Mouse (Mus musculus) hindbrain, embryonic 15.5 days (tissue): Measurements from ENCODE around the gene Gpatch3. TPM values are rescaled to one million over a fixed set of nuclear protein-coding genes. Genes with fewer than 3 reads are reported as not detected.

Experiments
- microRNA-seq: library from miRNA; unstranded; fragments of <30 nt; microRNA quantifications from one replicate; pipeline ENCODE4, GENCODE M21; 2016
- polyA plus RNA-seq: library from polyadenylated mRNA; unstranded; fragments of >200 nt; fragmentation: Nextera tagmentation; extraction: Ambion mirVana; gene quantifications from 2 replicates; pipeline ENCODE4 v1.2.1, GENCODE M21; 2015

The Gpatch3 gene
- polyA plus RNA-seq, 1 experiment from 2014 or later: 8.6 TPM

Small RNA genes within 50 kb of the gene (microRNA-seq; reads per million reads assigned to microRNA genes)
- gene Gm23158: not detected

Other genes with a start within 250 kb of the Gpatch3 start
- gene Wdtc1, start 221.3 kb upstream of the Gpatch3 start, polyA plus RNA-seq: 22.7 and 24.0 TPM in 2 replicates
- gene Slc9a1, start 205.0 kb upstream of the Gpatch3 start, polyA plus RNA-seq: 8.1 and 10.1 TPM in 2 replicates
- 0.49 and 0.58 TPM in 2 replicates for gene Tent5b, start 94.6 kb upstream of the Gpatch3 start, polyA plus RNA-seq
- 10.8 and 10.9 TPM in 2 replicates for gene Trnp1, start 76.2 kb upstream of the Gpatch3 start, polyA plus RNA-seq
- gene Kdf1, start 55.8 kb upstream of the Gpatch3 start, polyA plus RNA-seq: 0.39 and 0.74 TPM in 2 replicates
- gene Nudc, start 28.7 kb upstream of the Gpatch3 start, polyA plus RNA-seq: 253 and 272 TPM in 2 replicates
- gene Nr0b2, start 21.4 kb upstream of the Gpatch3 start, polyA plus RNA-seq: not detected in 2 replicates
- 17.6 and 19.7 TPM in 2 replicates for gene Gpn2, start 9.6 kb downstream of the Gpatch3 start, polyA plus RNA-seq
- 2.2 TPM in 2 replicates for gene Sfn, start 27.4 kb downstream of the Gpatch3 start, polyA plus RNA-seq
- gene Zdhhc18, start 75.4 kb downstream of the Gpatch3 start, polyA plus RNA-seq: 12.0 and 15.8 TPM in 2 replicates
- 14.2 and 14.9 TPM in 2 replicates for gene Pigv, start 97.9 kb downstream of the Gpatch3 start, polyA plus RNA-seq
- gene Arid1a, start 182.0 kb downstream of the Gpatch3 start, polyA plus RNA-seq: 30.0 and 31.2 TPM in 2 replicates